Mouse (Mus musculus) myocyte (in vitro differentiated cells): ENCODE data around the gene Sez6.

Source experiments
- REST ChIP-seq: IDR thresholded peaks from one replicate; pipeline ENCODE4 v1.6.1; 2011; ENCODE audit warnings: mild to moderate bottlenecking, control low read depth, moderate library complexity; ENCODE audit not compliant: insufficient read depth, insufficient read length
- TCF12 ChIP-seq: IDR thresholded peaks from one replicate; pipeline ENCODE4 v1.6.1; 2011; ENCODE audit warnings: mild to moderate bottlenecking, control low read depth; ENCODE audit not compliant: poor library complexity, insufficient read depth, severe bottlenecking

- TF ChIP-seq REST = no peak
- TF ChIP-seq TCF12 = no peak
These were observed 89.1 kb downstream of the Sez6 start for GRCm38 (mm10) chr11:78019676-78020075.
